Mouse (Mus musculus): ENCODE measurements around the gene Sema3e.

Gene Sema3e

GRCm38 (mm10) chr5:14025205-14026124, at the start of gene Sema3e:
Gene Sema3e (plus strand): TSS chr5:14025276.
- no peak for DNase-seq (ENCODE audit: low spot score in 2 of 2)

DNA sequence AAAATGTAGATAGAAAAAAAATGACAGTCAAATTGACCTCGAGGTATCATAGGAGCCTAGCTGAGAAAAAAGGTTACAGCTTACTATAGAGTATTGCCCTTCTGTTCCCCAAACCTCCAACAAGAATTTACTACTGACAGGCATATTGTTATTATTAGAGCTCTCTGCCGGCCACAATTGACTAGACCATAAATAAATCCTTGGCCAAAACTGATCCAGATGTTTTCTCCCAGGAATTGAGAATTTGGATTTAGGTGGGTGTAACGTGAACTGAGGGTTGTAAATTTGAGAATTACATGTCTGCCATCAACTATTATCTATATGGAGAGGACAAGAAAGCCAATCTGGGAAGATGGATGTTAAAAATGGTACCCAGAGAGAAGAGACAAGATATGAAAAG, 47.5 kb upstream of the Sema3e start:
- DNase-seq (ENCODE audit: low spot score in 2 of 2) = no peak

DNA sequence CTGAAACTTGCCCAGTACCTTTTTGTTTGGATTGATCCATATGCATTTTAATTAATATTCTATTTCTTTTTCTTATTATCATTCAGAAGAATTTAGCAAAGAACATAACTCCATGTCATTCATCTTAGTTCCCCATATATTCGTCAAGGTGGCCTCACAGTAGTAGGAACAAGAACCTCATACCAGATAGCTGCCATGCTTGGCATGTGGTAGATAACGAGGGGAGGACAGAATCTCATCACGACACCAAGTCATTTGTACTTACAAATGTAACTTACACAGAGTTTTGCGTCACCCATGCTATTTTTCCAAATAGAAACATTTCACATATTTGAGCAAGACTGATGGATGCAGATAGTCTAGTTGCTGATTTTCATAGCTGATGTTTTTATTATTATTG, 45.9 kb upstream of the Sema3e start:
- no peak for DNase-seq (ENCODE audit: low spot score in 2 of 2)

GRCm38 (mm10) chr5:13982417-13983054, 42.5 kb upstream of the Sema3e start:
- DNase-seq (ENCODE audit: low spot score in 2 of 2) = no peak

DNA sequence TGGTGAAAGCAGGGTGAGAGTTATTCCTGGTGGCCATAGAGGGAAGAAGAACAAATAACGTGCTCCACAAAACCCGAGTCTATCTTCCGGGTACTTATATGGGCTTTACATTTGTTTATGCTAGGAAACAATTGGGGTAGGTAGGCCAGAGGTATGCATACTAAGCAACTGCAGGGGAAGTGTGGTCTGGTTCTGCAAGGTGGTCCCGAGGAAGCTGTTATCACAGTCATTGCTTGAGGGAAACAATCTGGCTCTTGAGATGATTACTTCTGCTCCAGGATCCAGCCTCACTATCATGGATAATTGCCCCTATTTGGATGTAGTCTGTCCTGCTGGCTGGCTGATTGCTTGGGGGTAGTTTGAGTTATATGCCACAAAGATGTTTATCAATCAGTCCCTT, 41.5 kb upstream of the Sema3e start:
- DNase-seq (ENCODE audit: low spot score in 2 of 2) = no peak

DNA sequence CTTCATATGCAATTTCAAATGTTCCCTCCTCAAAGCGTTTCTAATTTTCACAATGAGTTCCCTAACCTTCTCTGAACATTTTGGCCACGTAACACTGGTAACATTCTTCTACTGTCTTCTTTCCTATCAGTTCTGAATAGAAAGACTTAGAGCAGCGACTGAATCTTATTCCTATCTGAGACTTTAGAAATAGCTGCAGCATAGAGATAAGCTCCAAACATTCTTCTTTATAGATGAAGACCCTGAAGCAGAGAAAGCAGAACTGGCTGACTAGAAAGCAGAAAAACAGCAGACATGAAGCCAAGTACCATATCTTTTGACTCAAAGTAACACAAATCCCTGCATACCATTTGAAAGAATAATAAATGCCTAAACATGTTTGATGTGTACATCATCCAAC, 39.4 kb upstream of the Sema3e start:
- no peak for DNase-seq (ENCODE audit: low spot score in 2 of 2)

DNA sequence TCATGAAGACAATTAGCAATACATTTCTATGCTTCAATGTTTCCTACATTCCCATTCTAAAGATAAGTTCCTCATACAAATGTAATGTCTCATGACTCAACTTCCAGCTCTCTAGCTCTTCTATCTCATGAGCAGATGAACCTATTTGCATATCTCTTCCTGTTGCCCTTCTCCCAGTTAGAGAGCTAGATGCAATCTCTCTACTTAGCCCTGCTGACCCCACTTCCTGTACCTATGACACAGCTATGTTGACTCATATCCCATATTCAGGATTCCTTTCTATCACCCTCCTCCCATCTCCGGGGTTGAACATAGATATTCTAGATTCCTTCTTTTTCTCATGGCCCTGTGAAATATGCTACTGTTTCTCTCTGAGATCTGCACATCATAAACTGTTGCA, 38.0 kb upstream of the Sema3e start:
- DNase-seq (ENCODE audit: low spot score in 2 of 2) = no peak

DNA sequence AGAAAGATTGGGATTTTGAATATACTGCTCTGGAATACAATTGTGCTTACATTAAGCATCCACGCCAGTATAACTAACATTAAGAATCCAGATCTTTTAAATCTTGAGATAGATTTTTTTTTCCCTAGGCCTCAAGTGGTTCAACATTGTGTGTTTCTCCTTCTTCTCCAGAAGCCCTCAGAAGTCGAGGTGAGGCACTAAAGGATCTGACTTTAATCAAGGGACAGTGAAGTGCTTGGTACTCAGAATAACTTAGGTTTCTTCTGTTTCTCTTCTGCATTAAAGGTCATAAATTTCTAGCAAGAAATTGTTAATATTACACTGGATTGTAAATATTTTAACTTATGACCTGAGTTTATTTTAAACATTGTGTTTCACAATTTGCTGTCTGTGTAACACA, 37.1 kb upstream of the Sema3e start:
- DNase-seq (ENCODE audit: low spot score in 2 of 2) = no peak

- DNase-seq (ENCODE audit: low spot score in 2 of 2) = no peak
Observed at GRCm38 (mm10) chr5:13992734-13993396, 32.2 kb upstream of the Sema3e start.

DNA sequence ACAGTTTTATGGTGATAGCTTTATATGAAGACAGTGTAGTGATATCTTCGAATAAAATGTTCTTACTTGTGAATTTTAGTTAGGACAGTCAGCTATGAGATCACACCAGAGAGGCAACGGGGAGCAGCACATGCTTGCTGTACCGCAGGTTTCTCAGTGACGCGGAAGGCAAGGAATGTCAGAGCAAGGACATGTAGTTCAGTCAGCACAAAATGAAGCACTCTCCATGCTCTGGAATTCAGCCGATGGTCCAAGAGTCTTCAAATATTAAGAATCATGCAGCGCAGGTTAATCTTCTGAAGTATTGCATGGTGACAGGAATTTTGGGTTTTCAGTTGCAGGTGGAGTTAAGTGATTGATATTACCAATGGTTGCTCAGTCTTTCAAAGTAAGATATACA, 3.3 kb downstream of the Sema3e start:
- no peak for DNase-seq (ENCODE audit: low spot score in 2 of 2)

DNA sequence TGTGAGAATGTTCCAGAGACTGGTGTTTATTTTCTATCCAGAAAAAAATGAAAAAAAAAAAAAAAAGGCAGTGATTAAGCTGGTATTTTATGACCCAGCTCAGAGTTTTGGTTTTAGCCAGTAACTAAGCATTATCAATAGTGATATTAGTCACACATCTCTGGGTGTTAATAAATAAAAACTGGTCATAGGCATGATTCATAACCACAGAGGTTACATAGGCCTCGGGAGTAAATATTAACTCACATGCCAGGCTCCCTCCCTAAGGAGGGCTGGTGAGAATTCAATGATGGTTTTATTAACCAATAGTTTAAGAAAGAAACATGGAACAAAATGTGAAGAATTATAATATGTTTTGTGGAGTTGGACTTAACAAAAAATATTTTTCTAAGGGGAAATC, 5.7 kb downstream of the Sema3e start:
- no peak for DNase-seq (ENCODE audit: low spot score in 2 of 2)

GRCm38 (mm10) chr5:14032056-14032455, 7.0 kb downstream of the Sema3e start:
- DNase-seq (ENCODE audit: low spot score in 2 of 2) = no peak

DNA sequence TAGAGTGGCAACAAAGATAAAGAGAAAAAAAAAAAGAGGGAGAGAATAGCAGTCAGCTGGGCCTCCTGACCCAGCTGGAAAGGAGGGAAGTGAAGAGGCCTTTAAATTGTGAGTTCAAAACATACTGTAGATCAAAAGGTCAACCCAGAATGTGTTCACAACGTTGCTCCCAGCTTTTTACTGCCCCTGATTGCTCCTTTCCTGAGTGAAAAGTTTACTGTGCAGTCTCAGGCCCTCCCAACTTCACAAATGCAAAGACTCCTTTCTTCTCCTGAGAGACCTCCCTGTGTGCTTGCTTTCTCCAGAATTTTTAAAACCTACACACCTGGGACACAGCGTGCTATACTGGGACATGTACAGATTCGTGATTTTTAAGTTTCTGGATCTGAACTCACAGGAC, 8.2 kb downstream of the Sema3e start:
- no peak for DNase-seq (ENCODE audit: low spot score in 2 of 2)

DNA sequence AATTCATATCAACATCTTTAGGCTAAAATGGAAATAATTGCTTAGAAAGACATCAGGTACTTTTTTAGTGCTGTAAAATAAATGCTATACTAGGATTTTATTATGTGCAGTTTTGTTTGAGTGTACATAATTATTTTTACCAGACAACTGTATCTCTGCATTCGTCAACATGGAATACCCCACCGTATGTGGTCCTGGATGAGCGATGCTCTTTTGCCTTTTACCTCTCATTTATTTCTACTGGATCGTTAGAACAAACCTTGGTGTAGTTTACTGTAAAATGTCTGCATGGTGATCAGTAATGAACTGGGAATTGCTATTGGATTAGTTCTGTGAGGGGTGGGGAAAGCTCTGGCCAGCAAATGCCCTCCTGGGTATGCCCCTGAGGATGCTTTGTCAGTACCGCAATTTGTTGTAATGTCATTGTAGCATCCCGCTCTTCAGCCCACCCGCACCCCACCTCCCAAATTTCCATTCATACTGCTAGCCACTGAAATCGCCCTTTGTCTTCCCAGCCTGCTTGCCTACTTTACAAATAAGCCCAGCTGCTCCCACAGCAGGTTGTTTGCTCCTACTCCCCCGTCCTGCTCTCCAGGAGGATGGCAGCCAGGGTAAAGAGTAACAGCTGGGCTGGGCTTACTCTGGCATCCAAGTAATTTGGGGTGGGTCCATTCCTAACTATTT, 13.9 kb downstream of the Sema3e start:
- DNase-seq (ENCODE audit: low spot score in 2 of 2) = no peak

GRCm38 (mm10) chr5:14040208-14040607, 15.1 kb downstream of the Sema3e start:
- no peak for DNase-seq (ENCODE audit: low spot score in 2 of 2)

- DNase-seq (ENCODE audit: low spot score in 2 of 2) = no peak
Observed at GRCm38 (mm10) chr5:14043116-14043515, 18.0 kb downstream of the Sema3e start.

- no peak for DNase-seq (ENCODE audit: low spot score in 2 of 2)
Observed at GRCm38 (mm10) chr5:14043983-14044382, 18.9 kb downstream of the Sema3e start.

DNA sequence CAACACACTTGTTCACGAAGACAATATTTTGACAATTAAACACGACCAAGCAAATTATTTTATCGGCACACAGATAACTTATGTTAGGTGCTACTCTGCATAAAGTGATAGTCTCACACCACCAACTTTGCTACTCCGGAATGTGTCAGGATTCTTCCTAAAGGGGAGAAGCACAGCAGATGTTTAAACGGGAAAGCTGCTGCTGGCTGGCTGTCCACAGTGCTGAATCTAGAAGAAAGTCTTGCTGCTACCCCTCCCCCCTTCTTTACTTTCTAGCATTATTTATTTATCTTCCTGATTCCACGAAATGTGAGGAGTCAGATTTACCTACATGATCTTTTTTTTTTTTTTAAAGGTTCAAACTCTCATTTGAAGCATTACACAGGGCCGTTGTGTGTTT, 23.6 kb downstream of the Sema3e start:
- no peak for DNase-seq (ENCODE audit: low spot score in 2 of 2)

GRCm38 (mm10) chr5:14054472-14054871, 29.4 kb downstream of the Sema3e start:
- no peak for DNase-seq (ENCODE audit: low spot score in 2 of 2)

DNA sequence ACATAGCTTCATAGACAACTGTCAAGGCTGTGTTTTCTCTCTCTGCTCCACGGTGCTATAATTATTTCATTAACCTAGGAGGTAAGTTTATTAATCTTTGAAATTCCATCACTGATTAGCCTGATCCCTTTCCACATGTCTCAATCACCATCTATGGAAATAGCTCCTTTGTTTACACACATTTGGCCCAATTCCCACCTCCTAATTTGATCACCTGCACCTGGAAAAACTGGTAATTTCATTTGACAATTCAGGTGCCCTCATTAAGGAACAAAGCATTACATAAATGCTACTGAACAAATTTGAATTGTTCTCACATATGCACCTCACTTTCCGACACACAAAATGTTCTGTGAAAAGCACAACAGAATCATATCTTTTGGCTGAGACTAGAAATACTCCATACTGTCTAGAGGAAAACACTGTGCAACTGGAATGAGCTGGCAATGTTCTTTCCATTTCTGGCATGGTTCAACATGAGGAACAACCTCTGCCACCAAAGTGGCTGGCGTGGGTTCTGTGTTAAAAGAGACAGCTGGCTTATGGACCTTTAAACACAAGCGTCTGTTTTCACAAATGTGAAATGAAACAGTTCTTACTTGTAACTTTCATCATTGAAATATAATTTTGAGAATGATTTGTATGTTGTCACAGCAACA, 34.9 kb downstream of the Sema3e start:
- no peak for DNase-seq (ENCODE audit: low spot score in 2 of 2)

DNA sequence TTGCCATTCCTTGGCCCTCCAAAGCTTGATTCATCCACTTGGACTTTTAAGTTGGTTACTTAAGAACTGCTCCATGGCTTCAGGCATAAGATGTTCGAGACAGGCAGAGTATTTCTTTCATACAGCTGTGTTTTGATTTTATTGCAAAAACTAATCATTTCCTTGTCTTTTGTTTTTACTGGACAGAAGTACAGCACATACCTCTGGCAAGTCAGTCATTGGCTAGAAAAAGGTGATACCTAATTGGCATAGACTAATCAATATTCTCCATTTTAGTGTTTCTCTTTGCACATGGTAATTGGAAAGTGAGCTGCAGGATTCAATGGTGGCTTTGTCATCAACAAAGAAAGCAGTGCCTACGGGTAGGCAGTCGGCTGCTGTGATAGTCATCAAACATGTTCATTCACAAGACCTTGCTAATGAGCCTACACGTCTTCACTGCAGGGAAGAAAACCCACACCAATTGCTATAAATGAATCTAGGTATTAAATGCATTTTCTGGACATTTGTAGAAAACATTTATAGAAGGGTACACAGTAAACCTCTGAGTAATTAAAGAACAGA, 37.9 kb downstream of the Sema3e start:
- no peak for DNase-seq (ENCODE audit: low spot score in 2 of 2)
